Mouse (Mus musculus): ENCODE data around the gene Ncl.

- TF ChIP-seq CTCF (IDR thresholded peaks at IDR 0.05; ENCODE audit: low read depth, low read length): no peak
- TF ChIP-seq POLR2AphosphoS5 (IDR thresholded peaks at IDR 0.05; ENCODE audit: insufficient replicate concordance, low read depth, low read length): no peak
Measured at GRCm38 (mm10) chr1:86394246-86394645, 35.0 kb upstream of the Ncl start.

Data from G1E (cell line).